Mouse (Mus musculus): Measurements from ENCODE around the gene Ets1. TPM values are rescaled to one million over a fixed set of nuclear protein-coding genes. Genes with fewer than 3 reads are reported as not detected.

Gene Ets1
- total and polyA plus RNA-seq, 2 experiments from 2014 or later = 12.3 to 21.2 TPM

- no peaks in the 10 kb centered on the region for H3K36me3 ChIP-seq (ENCODE audit: insufficient read depth)
- H3K27me3 ChIP-seq (ENCODE audit: insufficient read depth, low read length) = no peaks in the 10 kb centered on the region
- H3K27ac ChIP-seq (ENCODE audit: low read depth, low read length) = no peak overlapping the region
- no peak overlapping the region for H3K4me2 ChIP-seq (ENCODE audit: low read depth)
- H3K9me3 ChIP-seq (ENCODE audit: low read length) = no peaks in the 10 kb centered on the region
- TF ChIP-seq CTCF (IDR thresholded peaks at IDR 0.05; ENCODE audit: low read depth) = no peak
- H3K4me1 ChIP-seq (ENCODE audit: insufficient read depth) = no peaks in the 10 kb centered on the region
- 90% methylated on average over 5 of the region's 5 CpGs for WGBS
- no peak overlapping the region for H3K9ac ChIP-seq
- no peak for ATAC-seq
- H3K4me3 ChIP-seq (ENCODE audit: low read depth, low read length) = no peak overlapping the region
- DNase-seq = no peak
Measured at GRCm38 (mm10) chr9:32616516-32617429, 19.2 kb upstream of the Ets1 start.

DNA sequence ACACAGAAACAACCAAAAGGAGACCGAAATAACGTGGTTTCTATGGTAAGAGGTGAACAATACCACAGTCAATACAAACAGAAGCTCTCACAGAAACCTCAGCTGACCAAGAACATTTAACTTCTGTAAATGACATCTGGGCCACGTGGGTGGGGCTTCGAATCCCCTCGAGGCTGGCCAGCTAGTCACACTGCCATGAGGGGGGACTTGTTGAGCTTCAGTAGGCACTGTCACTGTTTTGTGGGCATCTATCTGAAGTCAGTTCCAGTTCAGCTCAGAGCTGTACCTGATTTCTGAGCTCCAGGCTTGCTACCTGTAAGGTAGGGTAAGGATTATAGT, 18.6 kb upstream of the Ets1 start:
- no peak overlapping the region for H3K9ac ChIP-seq
- H3K36me3 ChIP-seq (ENCODE audit: insufficient read depth) = no peaks in the 10 kb centered on the region
- H3K4me3 ChIP-seq (ENCODE audit: low read depth, low read length) = no peak overlapping the region
- H3K27ac ChIP-seq (ENCODE audit: low read depth, low read length) = no peak overlapping the region
- H3K4me2 ChIP-seq (ENCODE audit: low read depth) = no peak overlapping the region
- no peaks in the 10 kb centered on the region for H3K9me3 ChIP-seq (ENCODE audit: low read length)
- no peak for TF ChIP-seq CTCF (IDR thresholded peaks at IDR 0.05; ENCODE audit: low read depth)
- no peaks in the 10 kb centered on the region for H3K4me1 ChIP-seq (ENCODE audit: insufficient read depth)
- WGBS = 74% methylated on average over 5 of the region's 5 CpGs
- no peak for ATAC-seq
- DNase-seq = no peak
- no peaks in the 10 kb centered on the region for H3K27me3 ChIP-seq (ENCODE audit: insufficient read depth, low read length)

DNA sequence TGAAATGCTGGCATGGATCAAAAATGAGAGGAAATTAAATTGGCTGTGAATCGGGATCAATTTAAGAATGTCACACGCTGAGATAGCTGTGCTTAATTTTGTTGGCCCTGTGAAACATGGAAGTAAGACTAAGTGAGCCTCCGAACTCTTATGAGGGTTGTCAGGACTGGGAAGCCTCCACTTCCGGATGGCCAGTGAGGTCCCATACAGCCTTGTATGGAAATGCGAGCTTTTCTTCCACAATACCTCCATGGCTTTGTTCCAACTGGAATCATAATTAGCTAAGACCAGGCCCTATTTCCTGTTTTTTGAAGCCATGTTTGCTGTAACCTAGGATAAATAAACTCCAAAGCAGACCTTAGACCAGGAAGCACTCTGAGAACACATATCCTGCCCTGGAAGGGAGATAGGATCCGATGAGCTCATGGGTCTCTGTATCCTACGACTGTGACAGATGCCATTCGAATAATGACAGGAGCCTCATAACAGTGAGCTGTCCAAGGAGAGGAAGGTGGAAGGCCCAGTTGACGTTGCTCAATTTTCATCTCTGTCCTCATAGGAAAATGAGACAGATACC, 17.4 kb upstream of the Ets1 start:
- no peak overlapping the region for H3K9ac ChIP-seq
- 71% methylated on average over 9 of the region's 9 CpGs for WGBS

GRCm38 (mm10) chr9:32619661-32620060, 16.4 kb upstream of the Ets1 start:
- Histone ChIP-seq H3K9me3 (ENCODE audit: low read length) (no peaks in the 10 kb centered on the region), H3K9ac (no peak overlapping the region), H3K27me3 (ENCODE audit: insufficient read depth, low read length) (no peaks in the 10 kb centered on the region), H3K4me2 (ENCODE audit: low read depth) (no peak overlapping the region), H3K4me1 (ENCODE audit: insufficient read depth) (no peaks in the 10 kb centered on the region), H3K36me3 (ENCODE audit: insufficient read depth) (no peaks in the 10 kb centered on the region), H3K27ac (ENCODE audit: low read depth, low read length) (no peak overlapping the region), H3K4me3 (ENCODE audit: low read depth, low read length) (no peak overlapping the region)
- no peak for DNase-seq
- no peak for TF ChIP-seq CTCF (IDR thresholded peaks at IDR 0.05; ENCODE audit: low read depth)
- 74% methylated on average over 6 of the region's 6 CpGs for WGBS
- ATAC-seq = no peak

More for the DNA sequence above, 17.4 kb upstream of the Ets1 start:
- no peak overlapping the region for H3K4me3 ChIP-seq (ENCODE audit: low read depth, low read length)
- ATAC-seq (no peak), DNase-seq (no peak)
- no peak overlapping the region for H3K27ac ChIP-seq (ENCODE audit: low read depth, low read length)
- no peaks in the 10 kb centered on the region for H3K9me3 ChIP-seq (ENCODE audit: low read length)
- H3K27me3 ChIP-seq (ENCODE audit: insufficient read depth, low read length) = no peaks in the 10 kb centered on the region
- H3K36me3 ChIP-seq (ENCODE audit: insufficient read depth) = no peaks in the 10 kb centered on the region
- H3K4me1 ChIP-seq (ENCODE audit: insufficient read depth) = no peaks in the 10 kb centered on the region
- no peak for TF ChIP-seq CTCF (IDR thresholded peaks at IDR 0.05; ENCODE audit: low read depth)
- no peak overlapping the region for H3K4me2 ChIP-seq (ENCODE audit: low read depth)

GRCm38 (mm10) chr9:32620446-32620845, 15.6 kb upstream of the Ets1 start:
- no peak for DNase-seq
- H3K4me3 ChIP-seq (ENCODE audit: low read depth, low read length) = no peak overlapping the region
- WGBS = 89% methylated on average over 3 of the region's 3 CpGs
- no peaks in the 10 kb centered on the region for H3K9me3 ChIP-seq (ENCODE audit: low read length)
- no peak overlapping the region for H3K27ac ChIP-seq (ENCODE audit: low read depth, low read length)
- H3K4me1 ChIP-seq (ENCODE audit: insufficient read depth) = no peaks in the 10 kb centered on the region
- H3K4me2 ChIP-seq (ENCODE audit: low read depth) = no peak overlapping the region
- ATAC-seq = no peak
- H3K36me3 ChIP-seq (ENCODE audit: insufficient read depth) = no peaks in the 10 kb centered on the region
- H3K27me3 ChIP-seq (ENCODE audit: insufficient read depth, low read length) = no peaks in the 10 kb centered on the region
- no peak overlapping the region for H3K9ac ChIP-seq
- no peak for TF ChIP-seq CTCF (IDR thresholded peaks at IDR 0.05; ENCODE audit: low read depth)

- no peak overlapping the region for H3K27ac ChIP-seq (ENCODE audit: low read depth, low read length)
- DNase-seq (no peak), ATAC-seq (no peak)
- 87% methylated on average over 1 of the region's 1 CpGs for WGBS
- TF ChIP-seq CTCF (IDR thresholded peaks at IDR 0.05; ENCODE audit: low read depth) = no peak
- no peaks in the 10 kb centered on the region for H3K36me3 ChIP-seq (ENCODE audit: insufficient read depth)
- H3K9ac ChIP-seq = no peak overlapping the region
- no peaks in the 10 kb centered on the region for H3K27me3 ChIP-seq (ENCODE audit: insufficient read depth, low read length)
- no peak overlapping the region for H3K4me2 ChIP-seq (ENCODE audit: low read depth)
- no peaks in the 10 kb centered on the region for H3K9me3 ChIP-seq (ENCODE audit: low read length)
- no peaks in the 10 kb centered on the region for H3K4me1 ChIP-seq (ENCODE audit: insufficient read depth)
- H3K4me3 ChIP-seq (ENCODE audit: low read depth, low read length) = no peak overlapping the region
Measured at GRCm38 (mm10) chr9:32629385-32629981, 6.5 kb upstream of the Ets1 start.

DNA sequence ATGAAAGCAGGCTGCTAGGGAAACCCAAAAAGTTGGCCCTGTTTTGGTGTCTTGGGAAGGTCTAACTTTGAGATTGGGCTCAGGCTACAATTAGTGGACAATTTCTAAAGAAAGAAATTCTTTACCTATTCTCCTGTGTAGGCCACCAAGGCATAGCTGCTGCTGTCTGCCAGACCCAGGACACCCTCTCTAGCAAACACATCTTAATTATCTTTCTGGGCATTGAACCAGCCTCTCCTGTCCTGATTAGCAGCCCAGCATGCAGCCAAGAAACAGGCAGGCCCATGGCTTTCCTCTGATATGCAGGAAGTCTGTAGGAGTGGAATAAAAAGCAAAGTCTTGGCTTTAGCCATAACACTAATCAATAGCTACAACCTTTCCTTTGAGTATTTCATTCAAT, 4.7 kb upstream of the Ets1 start:
- H3K4me2 ChIP-seq (ENCODE audit: low read depth) = no peak overlapping the region
- H3K4me1 ChIP-seq (ENCODE audit: insufficient read depth) = no peaks in the 10 kb centered on the region
- TF ChIP-seq CTCF (IDR thresholded peaks at IDR 0.05; ENCODE audit: low read depth) = no peak
- DNase-seq (no peak), ATAC-seq (no peak)
- peaks cover 5% of the 10 kb centered on the region; the same call in 1 of the 2 replicates for H3K27me3 ChIP-seq (ENCODE audit: insufficient read depth, low read length)
- no peaks in the 10 kb centered on the region for H3K36me3 ChIP-seq (ENCODE audit: insufficient read depth)
- no peak overlapping the region for H3K4me3 ChIP-seq (ENCODE audit: low read depth, low read length)
- H3K27ac ChIP-seq (ENCODE audit: low read depth, low read length) = no peak overlapping the region
- no peak overlapping the region for H3K9ac ChIP-seq
- H3K9me3 ChIP-seq (ENCODE audit: low read length) = no peaks in the 10 kb centered on the region

All from forebrain, postnatal 0 days (tissue).